Mouse (Mus musculus): ENCODE data around the gene Gng2. TPM values are rescaled to one million over a fixed set of nuclear protein-coding genes. Genes with fewer than 3 reads are reported as not detected.
A peak's percentile ranks its signal among the peaks of the same experiment; 100 is the strongest.

Gene Gng2
- polyA plus RNA-seq, 1 experiment from 2014 or later: 43.6 TPM

DNA sequence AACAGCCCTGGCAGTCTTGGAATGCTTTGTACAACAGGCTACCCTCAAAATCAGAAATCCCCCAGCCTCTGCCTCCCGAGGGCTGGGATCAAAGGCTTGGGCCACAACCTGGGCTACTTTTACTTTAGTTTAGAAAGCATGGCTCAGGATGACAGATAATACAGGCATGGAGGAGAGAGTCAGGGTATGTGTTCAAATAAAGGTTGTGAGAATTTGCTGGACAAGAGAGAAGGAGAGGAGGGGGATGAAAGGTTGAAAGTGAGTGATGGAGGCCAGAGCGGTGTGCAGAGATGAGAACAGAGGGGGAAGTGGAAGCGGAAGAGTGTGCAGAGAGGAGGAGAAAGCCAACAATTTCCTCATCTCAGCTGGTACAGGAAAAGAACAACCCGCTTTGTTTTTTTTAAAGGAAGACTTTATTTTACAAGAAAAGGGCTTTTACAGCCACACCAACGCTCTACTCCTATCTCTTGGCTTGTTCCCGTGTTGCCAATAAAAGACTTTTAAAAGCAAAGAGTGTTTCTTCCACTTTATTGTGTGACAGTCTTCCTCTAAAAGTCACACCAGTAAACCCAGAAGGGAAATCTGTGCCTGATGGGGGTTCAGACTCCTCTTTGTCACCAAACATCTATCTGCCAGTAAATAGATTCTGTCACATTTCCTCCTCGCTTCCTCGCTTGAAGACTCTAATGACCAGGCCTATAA, 8.6 kb upstream of the Gng2 start:
- H3K27me3 ChIP-seq (ENCODE audit: control insufficient read depth, insufficient read depth, low read length): no peaks in the 10 kb centered on the region
- WGBS: 38% methylated on average over 8 of the region's 8 CpGs
- H3K9me3 ChIP-seq (replicated peaks; ENCODE audit: control insufficient read depth, low read length): no peaks in the 10 kb centered on the region
- peaks cover 17% of the 10 kb centered on the region for H3K4me1 ChIP-seq (ENCODE audit: control insufficient read depth, insufficient read depth, low read length)
- H3K4me2 ChIP-seq (ENCODE audit: low read depth, low read length): peak overlapping the region; percentile 49; the same call in 1 of the 2 replicates
- no peak for ATAC-seq (ENCODE audit: insufficient read depth, low FRiP score)
- no peaks in the 10 kb centered on the region for H3K36me3 ChIP-seq (ENCODE audit: control insufficient read depth, insufficient read depth, low read length)
- H3K27ac ChIP-seq (ENCODE audit: low read length): peak overlapping the region; percentile 90
- H3K4me3 ChIP-seq (replicated peaks; ENCODE audit: low read length): no peak overlapping the region
- no peak overlapping the region; the same call in 1 of the 2 replicates for H3K9ac ChIP-seq (ENCODE audit: low read length)

GRCm38 (mm10) chr14:19985107-19985911, 7.9 kb upstream of the Gng2 start:
- H3K4me2 ChIP-seq (ENCODE audit: low read depth, low read length): peak overlapping the region; percentile 7; the same call in 1 of the 2 replicates
- H3K27ac ChIP-seq (ENCODE audit: low read length): peak overlapping the region; percentile 90
- no peak overlapping the region; the same call in 1 of the 2 replicates for H3K9ac ChIP-seq (ENCODE audit: low read length)
- H3K9me3 ChIP-seq (replicated peaks; ENCODE audit: control insufficient read depth, low read length): no peaks in the 10 kb centered on the region
- H3K4me1 ChIP-seq (ENCODE audit: control insufficient read depth, insufficient read depth, low read length): peaks cover 17% of the 10 kb centered on the region
- ATAC-seq (ENCODE audit: insufficient read depth, low FRiP score): peak; percentile 47; the same call in 1 of the 2 replicates
- no peaks in the 10 kb centered on the region for H3K27me3 ChIP-seq (ENCODE audit: control insufficient read depth, insufficient read depth, low read length)
- H3K36me3 ChIP-seq (ENCODE audit: control insufficient read depth, insufficient read depth, low read length): no peaks in the 10 kb centered on the region
- H3K4me3 ChIP-seq (replicated peaks; ENCODE audit: low read length): no peak overlapping the region
- WGBS: 19% methylated on average over 13 of the region's 13 CpGs

DNA sequence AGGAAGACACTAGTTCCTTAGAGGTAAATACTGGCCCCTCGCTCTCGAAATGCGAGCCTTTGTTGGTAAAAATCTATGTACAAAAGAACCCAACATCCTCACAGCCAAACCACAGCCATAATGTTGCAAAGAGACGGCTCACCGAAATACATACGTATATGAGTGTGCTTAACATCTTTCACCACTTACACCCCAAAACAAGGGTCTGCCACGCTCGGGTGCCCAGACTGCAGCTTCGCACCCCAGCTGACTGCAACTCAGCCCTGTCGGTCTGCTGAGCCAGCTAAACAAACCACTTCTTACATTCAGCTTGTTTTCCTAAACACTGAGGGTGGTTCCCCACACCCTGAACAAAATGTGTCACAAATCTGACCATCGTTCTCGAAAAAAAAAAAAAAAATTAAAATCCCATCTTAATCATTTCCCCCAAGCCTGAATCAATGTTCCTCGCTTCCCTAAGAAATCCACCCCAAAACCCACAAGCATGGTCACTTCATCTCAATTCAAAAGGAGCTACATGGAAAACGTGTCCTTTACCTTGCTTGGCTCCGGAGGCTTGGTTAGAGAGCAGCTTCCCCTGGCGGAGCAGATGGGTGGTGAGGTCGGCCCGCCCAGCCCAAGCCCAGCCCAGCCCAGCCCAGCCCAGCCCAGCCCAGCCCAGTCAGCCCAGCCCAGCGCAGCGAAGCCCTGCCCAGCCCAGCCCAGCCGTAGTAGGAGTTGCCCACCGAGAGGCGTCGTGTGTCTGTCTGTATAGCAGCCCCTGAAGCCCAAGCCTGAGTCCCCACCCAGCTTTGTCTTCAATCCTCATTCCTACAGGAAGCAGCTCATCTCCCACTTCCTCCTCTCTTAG, 781 bp downstream of the Gng2 start:
- Histone ChIP-seq H3K27ac (ENCODE audit: low read length) (peak overlapping the region; percentile 86), H3K27me3 (ENCODE audit: control insufficient read depth, insufficient read depth, low read length) (no peaks in the 10 kb centered on the region), H3K9me3 (replicated peaks; ENCODE audit: control insufficient read depth, low read length) (no peaks in the 10 kb centered on the region), H3K4me3 (replicated peaks; ENCODE audit: low read length) (peak overlapping the region; percentile 51), H3K9ac (ENCODE audit: low read length) (peak overlapping the region; percentile 66), H3K4me2 (ENCODE audit: low read depth, low read length) (peak overlapping the region; percentile 78), H3K36me3 (ENCODE audit: control insufficient read depth, insufficient read depth, low read length) (no peaks in the 10 kb centered on the region), H3K4me1 (ENCODE audit: control insufficient read depth, insufficient read depth, low read length) (peaks cover 11% of the 10 kb centered on the region)
- 1% methylated on average over 24 of the region's 24 CpGs for WGBS
- ATAC-seq (ENCODE audit: insufficient read depth, low FRiP score): peak; percentile 97

DNA sequence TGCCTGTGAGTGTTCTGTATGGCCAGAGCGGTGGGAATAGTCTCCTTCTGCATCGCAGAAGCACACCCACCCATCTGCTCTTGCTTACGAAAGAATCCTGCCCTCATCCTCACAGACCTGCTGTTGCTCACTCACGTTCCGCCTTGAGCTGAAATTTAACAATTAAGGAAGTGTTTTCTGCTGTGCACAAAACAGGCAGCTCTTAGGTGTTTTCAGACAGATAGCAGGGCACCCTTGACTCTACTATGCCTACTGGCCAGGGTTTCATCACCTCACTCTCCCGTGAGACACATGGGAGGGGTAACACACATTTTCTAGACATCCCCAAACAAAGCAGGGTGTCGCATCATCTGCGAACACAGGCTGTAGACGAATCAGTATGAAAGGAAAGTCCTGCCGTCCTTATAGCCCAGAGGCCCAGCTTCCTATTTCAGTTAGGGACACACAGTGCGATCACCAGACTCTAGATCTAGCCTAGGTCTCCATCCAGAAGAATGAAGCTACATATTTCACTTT, 2.4 kb downstream of the Gng2 start:
- 45% methylated on average over 11 of the region's 11 CpGs for WGBS
- H3K9me3 ChIP-seq (replicated peaks; ENCODE audit: control insufficient read depth, low read length): no peaks in the 10 kb centered on the region
- no peak for ATAC-seq (ENCODE audit: insufficient read depth, low FRiP score)
- H3K9ac ChIP-seq (ENCODE audit: low read length): no peak overlapping the region
- H3K36me3 ChIP-seq (ENCODE audit: control insufficient read depth, insufficient read depth, low read length): no peaks in the 10 kb centered on the region
- peak overlapping the region; percentile 47 for H3K4me2 ChIP-seq (ENCODE audit: low read depth, low read length)
- H3K27ac ChIP-seq (ENCODE audit: low read length): peak overlapping the region; percentile 31; the same call in 1 of the 2 replicates
- no peaks in the 10 kb centered on the region for H3K27me3 ChIP-seq (ENCODE audit: control insufficient read depth, insufficient read depth, low read length)
- H3K4me3 ChIP-seq (replicated peaks; ENCODE audit: low read length): peak overlapping the region; percentile 22
- peaks cover 17% of the 10 kb centered on the region for H3K4me1 ChIP-seq (ENCODE audit: control insufficient read depth, insufficient read depth, low read length)

DNA sequence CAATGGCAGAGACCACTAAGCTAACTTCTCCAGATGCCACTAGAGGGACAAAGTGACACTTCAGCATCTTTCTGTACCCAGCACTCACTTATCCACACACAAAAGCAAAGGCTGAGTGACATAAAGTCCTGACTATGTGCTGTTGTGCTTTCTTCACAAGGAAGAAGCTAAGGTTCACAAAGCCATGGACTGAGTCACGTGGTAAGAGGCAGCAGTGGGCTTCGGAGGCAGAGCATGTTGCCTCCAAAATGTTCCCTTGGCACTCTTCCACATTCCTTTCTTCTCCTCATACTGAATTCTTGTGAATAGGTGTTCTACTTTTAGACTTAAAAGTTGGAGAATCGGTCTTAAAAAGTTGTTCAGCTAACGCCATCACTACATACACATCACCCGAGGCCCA, 3.0 kb downstream of the Gng2 start:
- Histone ChIP-seq H3K4me2 (ENCODE audit: low read depth, low read length) (peak overlapping the region; percentile 47), H3K27ac (ENCODE audit: low read length) (no peak overlapping the region), H3K9ac (ENCODE audit: low read length) (no peak overlapping the region), H3K4me1 (ENCODE audit: control insufficient read depth, insufficient read depth, low read length) (peaks cover 17% of the 10 kb centered on the region), H3K36me3 (ENCODE audit: control insufficient read depth, insufficient read depth, low read length) (no peaks in the 10 kb centered on the region), H3K27me3 (ENCODE audit: control insufficient read depth, insufficient read depth, low read length) (no peaks in the 10 kb centered on the region), H3K9me3 (replicated peaks; ENCODE audit: control insufficient read depth, low read length) (no peaks in the 10 kb centered on the region), H3K4me3 (replicated peaks; ENCODE audit: low read length) (no peak overlapping the region)
- no peak for ATAC-seq (ENCODE audit: insufficient read depth, low FRiP score)
- WGBS: 71% methylated on average over 5 of the region's 5 CpGs

GRCm38 (mm10) chr14:19972316-19973029, 5.0 kb downstream of the Gng2 start:
- WGBS: 79% methylated on average over 13 of the region's 13 CpGs
- no peak for ATAC-seq (ENCODE audit: insufficient read depth, low FRiP score)
- no peaks in the 10 kb centered on the region for H3K27me3 ChIP-seq (ENCODE audit: control insufficient read depth, insufficient read depth, low read length)
- no peak overlapping the region for H3K9ac ChIP-seq (ENCODE audit: low read length)
- no peak overlapping the region for H3K4me2 ChIP-seq (ENCODE audit: low read depth, low read length)
- no peak overlapping the region for H3K27ac ChIP-seq (ENCODE audit: low read length)
- H3K4me3 ChIP-seq (replicated peaks; ENCODE audit: low read length): no peak overlapping the region
- no peaks in the 10 kb centered on the region for H3K9me3 ChIP-seq (replicated peaks; ENCODE audit: control insufficient read depth, low read length)
- H3K4me1 ChIP-seq (ENCODE audit: control insufficient read depth, insufficient read depth, low read length): peaks cover 16% of the 10 kb centered on the region
- no peaks in the 10 kb centered on the region for H3K36me3 ChIP-seq (ENCODE audit: control insufficient read depth, insufficient read depth, low read length)

DNA sequence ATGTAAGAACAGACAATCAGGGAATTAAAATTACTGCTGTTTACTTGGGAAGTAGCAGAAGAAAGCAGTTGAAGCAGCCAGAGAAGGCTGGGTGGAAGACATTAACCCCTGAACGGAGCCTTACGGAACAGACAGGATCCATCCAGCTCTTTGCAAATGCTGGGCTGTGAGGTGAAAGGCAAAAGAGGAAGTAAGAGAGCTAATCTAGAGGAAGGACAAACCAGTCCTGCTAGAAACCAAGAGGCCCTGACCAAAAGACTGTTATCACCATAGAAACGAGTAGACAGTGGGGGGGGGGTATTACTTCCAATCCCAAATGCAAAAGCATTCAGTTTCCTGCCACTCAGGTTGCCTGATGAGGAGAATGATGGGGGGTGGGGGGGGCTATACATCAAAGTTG, 6.6 kb downstream of the Gng2 start:
- H3K4me3 ChIP-seq (replicated peaks; ENCODE audit: low read length): no peak overlapping the region
- H3K9me3 ChIP-seq (replicated peaks; ENCODE audit: control insufficient read depth, low read length): no peaks in the 10 kb centered on the region
- 47% methylated on average over 3 of the region's 3 CpGs for WGBS
- peak overlapping the region; percentile 42 for H3K27ac ChIP-seq (ENCODE audit: low read length)
- H3K27me3 ChIP-seq (ENCODE audit: control insufficient read depth, insufficient read depth, low read length): no peaks in the 10 kb centered on the region
- no peak for ATAC-seq (ENCODE audit: insufficient read depth, low FRiP score)
- H3K9ac ChIP-seq (ENCODE audit: low read length): no peak overlapping the region
- H3K4me1 ChIP-seq (ENCODE audit: control insufficient read depth, insufficient read depth, low read length): peaks cover 11% of the 10 kb centered on the region
- H3K36me3 ChIP-seq (ENCODE audit: control insufficient read depth, insufficient read depth, low read length): no peaks in the 10 kb centered on the region
- no peak overlapping the region for H3K4me2 ChIP-seq (ENCODE audit: low read depth, low read length)

- whole genome bisulfite sequencing: 83% methylated on average over 6 of the region's 6 CpGs
- H3K4me2 ChIP-seq (ENCODE audit: low read depth, low read length): no peak overlapping the region
Observed at GRCm38 (mm10) chr14:19970106-19970785, 7.2 kb downstream of the Gng2 start.

More at GRCm38 (mm10) chr14:19970106-19970785, 7.2 kb downstream of the Gng2 start:
- no peaks in the 10 kb centered on the region for H3K36me3 ChIP-seq (ENCODE audit: control insufficient read depth, insufficient read depth, low read length)
- H3K4me3 ChIP-seq (replicated peaks; ENCODE audit: low read length): no peak overlapping the region
- no peaks in the 10 kb centered on the region for H3K27me3 ChIP-seq (ENCODE audit: control insufficient read depth, insufficient read depth, low read length)
- no peak for ATAC-seq (ENCODE audit: insufficient read depth, low FRiP score)
- H3K27ac ChIP-seq (ENCODE audit: low read length): peak overlapping the region; percentile 42
- H3K9ac ChIP-seq (ENCODE audit: low read length): no peak overlapping the region
- H3K4me1 ChIP-seq (ENCODE audit: control insufficient read depth, insufficient read depth, low read length): peaks cover 11% of the 10 kb centered on the region
- H3K9me3 ChIP-seq (replicated peaks; ENCODE audit: control insufficient read depth, low read length): no peaks in the 10 kb centered on the region

All from stomach, embryonic 16.5 days (tissue).